Mouse (Mus musculus) liver, adult 2 months (tissue): ENCODE measurements around the gene Fam192a.

Experiments
- CTCF ChIP-seq: fragments of 200-500 bp; IDR thresholded peaks from 2 replicates; pipeline ENCODE4 v1.5.1; 2011; ENCODE audit warnings: low read depth, low read length, control low read depth
- POLR2A ChIP-seq: fragments of 200-500 bp; IDR thresholded peaks from 2 replicates; pipeline ENCODE4 v1.6.1; 2011; ENCODE audit warnings: low read length, control low read depth; ENCODE audit not compliant: insufficient read depth; ENCODE audit errors: extremely low read depth

GRCm38 (mm10) chr8:94564421-94564820, 37.4 kb downstream of the Fam192a start:
- no peak for TF ChIP-seq CTCF
- TF ChIP-seq POLR2A, result no peak
